Mouse (Mus musculus): Measurements from ENCODE around the gene Apol9a. TPM values are rescaled to one million over a fixed set of nuclear protein-coding genes. Genes with fewer than 3 reads are reported as not detected.
"Not testable (repeated sequence)": the region's sequence is repeated elsewhere in the genome, so short reads cannot be mapped to it uniquely, and the experiment has no call there.

Gene Apol9a
- polyA plus RNA-seq, 1 experiment from 2014 or later: not detected

- not testable (repeated sequence) for H3K9me3 ChIP-seq; H3K4me3 ChIP-seq (replicated peaks); H3K4me1 ChIP-seq (replicated peaks); H3K27ac ChIP-seq; H3K36me3 ChIP-seq; H3K27me3 ChIP-seq; H3K9ac ChIP-seq (replicated peaks); H3K4me2 ChIP-seq; ATAC-seq (ENCODE audit: insufficient number of reproducible peaks, insufficient read depth, low FRiP score, low TSS enrichment, low read depth)
- WGBS: 58% methylated on average over 9 of the region's 9 CpGs
Measured at GRCm38 (mm10) chr15:77399027-77399426, 11.9 kb downstream of the Apol9a start, which contains the start of gene Apol7a. Gene Apol7a (minus strand): TSS chr15:77399110.

GRCm38 (mm10) chr15:77397450-77398132 is 13.3 kb downstream of the Apol9a start:
- not testable (repeated sequence) for H3K27ac ChIP-seq; H3K27me3 ChIP-seq; H3K4me1 ChIP-seq (replicated peaks); H3K36me3 ChIP-seq; H3K9me3 ChIP-seq; ATAC-seq (ENCODE audit: insufficient number of reproducible peaks, insufficient read depth, low FRiP score, low TSS enrichment, low read depth); H3K4me3 ChIP-seq (replicated peaks); H3K4me2 ChIP-seq; H3K9ac ChIP-seq (replicated peaks)
- 79% methylated on average over 11 of the region's 11 CpGs for WGBS

DNA sequence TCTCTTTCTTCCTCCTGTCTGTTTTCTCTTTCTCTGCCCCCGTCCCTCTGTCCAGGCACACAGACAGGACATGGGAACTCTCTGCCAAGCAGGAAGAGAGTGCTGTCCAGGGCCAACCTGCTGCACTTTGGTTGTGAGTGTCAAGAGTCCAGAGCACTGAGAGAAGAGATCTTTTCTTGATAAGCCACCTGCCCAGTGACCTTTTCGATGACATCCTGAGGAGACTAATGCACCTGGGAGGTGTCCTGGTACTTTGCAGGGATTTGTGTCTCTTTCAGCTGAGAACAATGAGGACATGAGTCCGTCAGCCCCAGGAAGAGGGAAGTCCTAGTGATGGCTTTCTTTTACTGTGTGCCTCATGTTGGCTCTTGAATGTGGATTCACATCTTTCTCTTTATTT is 17.1 kb downstream of the Apol9a start:
- H3K27ac ChIP-seq; H3K27me3 ChIP-seq; H3K9ac ChIP-seq (replicated peaks); ATAC-seq (ENCODE audit: insufficient number of reproducible peaks, insufficient read depth, low FRiP score, low TSS enrichment, low read depth); H3K4me1 ChIP-seq (replicated peaks); H3K9me3 ChIP-seq; H3K4me3 ChIP-seq (replicated peaks); H3K36me3 ChIP-seq; H3K4me2 ChIP-seq: not testable (repeated sequence)
- 69% methylated on average over 3 of the region's 3 CpGs for WGBS

GRCm38 (mm10) chr15:77387462-77387861 is 23.5 kb downstream of the Apol9a start:
- Histone ChIP-seq H3K9me3 (no peaks in the 10 kb centered on the region), H3K27me3 (no peaks in the 10 kb centered on the region), H3K4me2 (no peak overlapping the region), H3K9ac (replicated peaks) (no peak overlapping the region), H3K4me1 (replicated peaks) (no peaks in the 10 kb centered on the region), H3K27ac (no peak overlapping the region), H3K36me3 (no peaks in the 10 kb centered on the region), H3K4me3 (replicated peaks) (no peak overlapping the region)
- WGBS: 84% methylated on average over 2 of the region's 2 CpGs
- ATAC-seq (ENCODE audit: insufficient number of reproducible peaks, insufficient read depth, low FRiP score, low TSS enrichment, low read depth): no peak

DNA sequence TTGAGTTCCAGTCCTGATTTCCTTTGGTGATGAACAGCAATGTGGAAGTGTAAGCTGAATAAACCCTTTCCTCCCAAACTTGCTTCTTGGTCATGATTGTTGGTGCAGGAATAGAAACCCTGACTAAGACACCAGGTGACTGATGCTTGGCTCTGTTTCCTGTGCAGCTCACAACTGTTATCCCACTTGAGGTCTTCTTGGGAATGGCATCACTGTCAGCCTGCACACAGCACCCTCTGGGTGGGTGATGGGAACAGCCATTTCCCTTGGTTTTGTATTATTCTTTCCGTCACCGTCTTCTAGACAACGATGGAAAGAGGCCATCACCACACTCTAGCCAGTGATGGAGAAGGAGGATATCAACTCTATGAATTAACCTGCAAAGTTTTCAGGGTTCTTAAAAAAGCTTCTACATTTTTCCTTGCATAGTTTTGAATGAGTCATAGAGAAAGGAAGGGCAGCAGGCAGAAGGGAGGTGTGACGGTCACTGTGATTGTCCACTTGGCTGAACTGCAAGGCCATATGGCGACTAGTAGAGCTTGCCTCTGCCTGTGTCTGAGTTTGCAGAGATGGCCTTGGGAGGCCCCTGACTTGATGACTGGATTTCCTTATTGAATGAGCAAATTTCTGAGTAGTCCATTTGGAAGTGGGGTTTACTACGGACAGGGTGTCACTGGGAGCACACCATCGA is 26.4 kb downstream of the Apol9a start:
- no peak overlapping the region for H3K4me2 ChIP-seq
- H3K36me3 ChIP-seq: no peaks in the 10 kb centered on the region
- H3K4me1 ChIP-seq (replicated peaks): no peaks in the 10 kb centered on the region
- ATAC-seq (ENCODE audit: insufficient number of reproducible peaks, insufficient read depth, low FRiP score, low TSS enrichment, low read depth): no peak
- H3K4me3 ChIP-seq (replicated peaks): no peak overlapping the region
- no peak overlapping the region for H3K9ac ChIP-seq (replicated peaks)
- 90% methylated on average over 7 of the region's 7 CpGs for WGBS
- H3K27me3 ChIP-seq: 0 out of 2 replicates have a peak, but pooled peaks cover 2% of the 10 kb centered on the region
- no peaks in the 10 kb centered on the region for H3K9me3 ChIP-seq
- H3K27ac ChIP-seq: no peak overlapping the region

DNA sequence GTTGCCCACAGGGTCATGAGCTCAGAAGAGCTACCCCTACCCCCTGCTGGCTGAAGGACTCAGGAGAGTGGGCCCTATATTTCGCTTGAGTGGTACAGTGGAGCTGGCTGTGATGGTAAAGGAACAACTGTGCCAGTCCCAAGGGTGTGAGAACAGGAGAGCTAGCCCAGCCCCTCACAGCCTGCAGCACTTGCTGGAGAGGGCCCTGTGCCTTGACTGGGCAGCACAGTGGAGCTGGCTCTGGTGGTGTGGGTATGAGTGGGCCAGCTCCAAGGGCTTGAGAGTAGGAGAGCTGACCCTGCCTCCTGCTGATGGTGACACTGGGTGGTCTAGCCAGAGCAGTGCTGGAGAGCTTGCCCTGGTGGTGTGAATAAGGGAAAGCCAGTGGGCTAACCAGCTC is 28.1 kb downstream of the Apol9a start:
- no peak overlapping the region for H3K27ac ChIP-seq
- no peak overlapping the region for H3K4me2 ChIP-seq
- 0 out of 2 replicates have a peak, but pooled peaks cover 2% of the 10 kb centered on the region for H3K27me3 ChIP-seq
- H3K4me3 ChIP-seq (replicated peaks): no peak overlapping the region
- WGBS: 53% methylated on average over 1 of the region's 1 CpGs
- H3K9ac ChIP-seq (replicated peaks): no peak overlapping the region
- H3K9me3 ChIP-seq: no peaks in the 10 kb centered on the region
- ATAC-seq (ENCODE audit: insufficient number of reproducible peaks, insufficient read depth, low FRiP score, low TSS enrichment, low read depth): no peak
- H3K4me1 ChIP-seq (replicated peaks): no peaks in the 10 kb centered on the region
- H3K36me3 ChIP-seq: no peaks in the 10 kb centered on the region

DNA sequence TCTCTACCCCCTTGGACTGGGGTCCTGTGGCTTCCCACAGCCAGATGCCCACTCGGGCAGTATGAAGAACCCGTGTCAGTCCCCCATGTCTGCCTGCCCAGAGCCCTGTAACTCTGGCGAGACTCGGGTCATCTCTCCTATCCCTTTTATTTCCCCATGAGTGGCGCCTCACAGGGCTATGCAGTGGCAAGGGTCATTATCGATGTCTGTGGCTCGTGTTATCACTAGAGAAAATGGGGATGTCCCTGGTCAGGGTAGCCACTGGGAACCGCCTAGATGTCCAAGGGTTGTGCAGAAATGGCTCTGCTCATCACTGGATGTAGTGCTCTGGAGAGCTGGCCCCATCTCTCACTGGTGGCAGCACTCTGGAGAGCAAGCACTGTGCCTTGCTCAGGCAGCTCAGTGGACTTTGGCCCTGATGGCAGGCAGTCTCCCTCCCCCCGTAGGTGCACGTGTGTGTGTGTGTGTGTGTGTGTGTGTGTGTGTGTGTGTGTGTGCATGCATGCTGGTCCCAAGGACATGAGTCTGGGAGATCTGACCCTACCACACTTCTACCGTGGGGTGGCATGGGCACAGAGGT is 28.6 kb downstream of the Apol9a start:
- 83% methylated on average over 11 of the region's 11 CpGs for WGBS
- H3K9ac ChIP-seq (replicated peaks): no peak overlapping the region
- no peak overlapping the region for H3K4me3 ChIP-seq (replicated peaks)
- H3K9me3 ChIP-seq: no peaks in the 10 kb centered on the region
- no peak for ATAC-seq (ENCODE audit: insufficient number of reproducible peaks, insufficient read depth, low FRiP score, low TSS enrichment, low read depth)
- H3K27ac ChIP-seq: no peak overlapping the region
- no peak overlapping the region for H3K4me2 ChIP-seq
- 0 out of 2 replicates have a peak, but pooled peaks cover 2% of the 10 kb centered on the region for H3K27me3 ChIP-seq
- H3K36me3 ChIP-seq: no peaks in the 10 kb centered on the region
- no peaks in the 10 kb centered on the region for H3K4me1 ChIP-seq (replicated peaks)

DNA sequence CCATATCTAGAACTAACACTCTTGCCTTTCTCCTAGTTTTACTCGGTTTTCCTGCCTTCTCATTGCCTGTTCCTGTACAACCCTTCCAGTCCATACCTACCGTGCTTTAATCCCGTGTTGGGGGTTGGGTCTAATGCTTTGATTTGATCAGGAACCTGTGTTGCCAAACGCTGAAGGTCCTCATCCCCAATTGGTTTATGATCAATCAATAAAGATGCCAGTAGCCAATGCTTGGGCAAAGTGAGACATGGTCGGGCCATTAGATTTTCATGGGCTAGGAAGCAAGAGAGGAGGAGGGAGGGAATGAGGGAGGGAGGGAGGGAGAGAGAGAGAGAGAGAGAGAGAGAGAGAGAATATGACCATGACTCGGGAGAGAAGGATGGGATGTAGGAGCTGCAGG is 29.5 kb downstream of the Apol9a start:
- WGBS: 80% methylated on average over 6 of the region's 6 CpGs
- no peaks in the 10 kb centered on the region for H3K9me3 ChIP-seq
- 0 out of 2 replicates have a peak, but pooled peaks cover 2% of the 10 kb centered on the region for H3K27me3 ChIP-seq
- ATAC-seq (ENCODE audit: insufficient number of reproducible peaks, insufficient read depth, low FRiP score, low TSS enrichment, low read depth): no peak
- H3K36me3 ChIP-seq: no peaks in the 10 kb centered on the region
- H3K4me3 ChIP-seq (replicated peaks): no peak overlapping the region
- H3K4me2 ChIP-seq: no peak overlapping the region
- H3K4me1 ChIP-seq (replicated peaks): no peaks in the 10 kb centered on the region
- no peak overlapping the region for H3K27ac ChIP-seq
- H3K9ac ChIP-seq (replicated peaks): no peak overlapping the region

DNA sequence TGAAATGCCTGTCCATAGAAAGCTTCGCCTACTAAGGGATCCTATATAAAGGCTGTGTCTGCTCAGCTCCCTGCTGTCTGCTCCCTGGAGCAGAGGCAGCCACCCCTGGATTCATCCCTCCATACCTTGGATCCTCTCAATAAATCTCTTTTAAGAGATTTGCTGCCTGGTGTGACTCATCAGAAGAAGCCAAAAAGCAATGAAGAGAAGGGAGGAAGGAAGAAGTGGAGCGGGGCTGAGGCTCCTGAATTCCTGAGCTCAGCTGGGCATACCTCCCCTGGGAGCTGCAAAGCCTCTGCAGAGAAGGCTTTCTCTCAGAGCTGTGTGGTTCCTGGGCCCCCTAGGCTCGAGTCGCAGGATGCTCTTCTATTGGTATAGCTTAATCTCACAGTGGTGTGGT is 31.0 kb downstream of the Apol9a start:
- H3K4me3 ChIP-seq (replicated peaks): no peak overlapping the region
- no peak overlapping the region for H3K9ac ChIP-seq (replicated peaks)
- 0 out of 2 replicates have a peak, but pooled peaks cover 2% of the 10 kb centered on the region for H3K27me3 ChIP-seq
- 49% methylated on average over 4 of the region's 4 CpGs for WGBS
- no peaks in the 10 kb centered on the region for H3K36me3 ChIP-seq
- no peak overlapping the region for H3K4me2 ChIP-seq
- H3K4me1 ChIP-seq (replicated peaks): no peaks in the 10 kb centered on the region
- H3K9me3 ChIP-seq: no peaks in the 10 kb centered on the region
- H3K27ac ChIP-seq: no peak overlapping the region
- no peak for ATAC-seq (ENCODE audit: insufficient number of reproducible peaks, insufficient read depth, low FRiP score, low TSS enrichment, low read depth)

DNA sequence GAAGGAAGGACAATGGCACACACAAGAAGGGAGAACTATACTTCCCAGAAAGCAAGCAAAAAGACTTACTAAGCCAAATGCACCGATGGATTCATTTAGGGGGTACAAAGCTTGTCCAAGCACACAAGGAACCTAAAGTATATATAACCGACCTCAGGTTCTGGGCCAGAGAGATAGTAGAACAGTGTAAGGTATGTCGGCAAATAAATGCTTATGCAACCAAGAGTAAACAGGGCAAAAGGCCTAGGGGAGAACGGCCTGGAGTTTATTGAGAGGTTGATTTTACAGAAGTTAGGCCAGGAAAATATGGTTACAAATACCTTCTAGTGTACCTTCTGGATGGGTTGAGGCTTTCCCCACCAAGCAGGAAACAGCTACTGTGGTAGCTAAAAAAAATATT is 33.5 kb downstream of the Apol9a start:
- H3K9me3 ChIP-seq: no peaks in the 10 kb centered on the region
- no peak overlapping the region for H3K4me2 ChIP-seq
- WGBS: 94% methylated on average over 4 of the region's 4 CpGs
- no peak overlapping the region for H3K9ac ChIP-seq (replicated peaks)
- no peak overlapping the region for H3K27ac ChIP-seq
- H3K4me3 ChIP-seq (replicated peaks): no peak overlapping the region
- H3K4me1 ChIP-seq (replicated peaks): no peaks in the 10 kb centered on the region
- H3K36me3 ChIP-seq: no peaks in the 10 kb centered on the region
- 0 out of 2 replicates have a peak, but pooled peaks cover 2% of the 10 kb centered on the region for H3K27me3 ChIP-seq
- no peak for ATAC-seq (ENCODE audit: insufficient number of reproducible peaks, insufficient read depth, low FRiP score, low TSS enrichment, low read depth)

DNA sequence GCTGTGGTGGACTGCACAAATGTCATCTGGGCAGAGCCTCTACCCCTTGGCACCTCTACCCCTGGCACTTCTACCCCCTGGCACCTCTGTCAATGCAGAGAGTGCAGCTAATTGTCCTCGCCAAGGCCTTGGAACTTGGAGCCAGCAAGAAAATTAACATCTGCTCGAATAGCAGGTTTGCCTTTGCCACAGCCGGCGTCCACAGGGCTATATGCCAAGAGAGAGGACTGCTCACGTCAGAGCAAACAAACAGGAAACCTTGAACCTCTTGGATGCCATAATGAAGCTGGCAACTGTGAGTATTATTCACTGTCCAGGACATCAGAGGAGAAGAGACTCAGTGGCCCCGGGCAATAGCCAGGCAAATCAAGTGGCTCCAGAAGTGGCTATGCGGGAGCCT is 34.0 kb downstream of the Apol9a start:
- Histone ChIP-seq H3K4me1 (replicated peaks) (no peaks in the 10 kb centered on the region), H3K4me3 (replicated peaks) (no peak overlapping the region), H3K9me3 (no peaks in the 10 kb centered on the region), H3K4me2 (no peak overlapping the region), H3K9ac (replicated peaks) (no peak overlapping the region), H3K27me3 (0 out of 2 replicates have a peak, but pooled peaks cover 2% of the 10 kb centered on the region), H3K27ac (no peak overlapping the region), H3K36me3 (no peaks in the 10 kb centered on the region)
- ATAC-seq (ENCODE audit: insufficient number of reproducible peaks, insufficient read depth, low FRiP score, low TSS enrichment, low read depth): no peak
- WGBS: 85% methylated on average over 7 of the region's 7 CpGs
